Mouse (Mus musculus) kidney, adult 2 months (tissue): ENCODE measurements at regions not wholly inside any gene's neighbourhood (a gene's known extent, or its start where the extent isn't known, plus 50 kb on each side); places are given as distances from the start of the nearest gene placed in this dataset.
A peak's percentile ranks its signal among the peaks of the same experiment; 100 is the strongest.

Experiments used
- DNase-seq: peaks from one replicate; pipeline ENCODE4 v3.0.0; 2021
- H3K27ac ChIP-seq: fragments of 200-500 bp; 2 replicates; pipeline ENCODE4 v1.5.1; 2012; ENCODE audit warnings: low read depth, low read length, control low read depth, inconsistent platforms; ENCODE audit not compliant: insufficient read depth
- H3K27me3 ChIP-seq: fragments of 200-500 bp; replicated peaks from 2 replicates; pipeline ENCODE4 v1.6.1; 2012; ENCODE audit warnings: mild to moderate bottlenecking, moderate library complexity, low read length, inconsistent platforms; ENCODE audit not compliant: control insufficient read depth, insufficient read depth
- H3K36me3 ChIP-seq: fragments of 200-500 bp; 2 replicates; pipeline ENCODE4 v1.6.1; 2012; ENCODE audit warnings: mild to moderate bottlenecking, moderate library complexity, low read length, inconsistent platforms; ENCODE audit not compliant: control insufficient read depth, insufficient read depth
- H3K4me1 ChIP-seq: fragments of 200-500 bp; 2 replicates; pipeline ENCODE4 v1.6.1; 2011; ENCODE audit warnings: low read length; ENCODE audit not compliant: control insufficient read depth, insufficient read depth
- H3K4me3 ChIP-seq: fragments of 200-500 bp; 2 replicates; pipeline ENCODE4 v1.5.1; 2011; ENCODE audit warnings: mild to moderate bottlenecking, low read depth, low read length, control low read depth; ENCODE audit not compliant: insufficient read depth
- CTCF ChIP-seq: fragments of 200-500 bp; conservative IDR thresholded peaks from 2 replicates; pipeline ENCODE4 v1.5.1; 2011; ENCODE audit warnings: low read depth, mild to moderate bottlenecking, control low read depth, low read length, moderate library complexity, mixed read lengths; ENCODE audit not compliant: insufficient read depth, insufficient read length
- POLR2A ChIP-seq: fragments of 200-500 bp; IDR thresholded peaks from one replicate; pipeline ENCODE4 v1.6.1; 2011; ENCODE audit warnings: low read depth, low read length, control low read depth
- WGBS: fragments of 180-500 bp; shearing (Covaris S2); methylation state at CpG from one replicate; pipeline ENCODE4 v1.1.7; 2018; 5-methylcytosine and 5-hydroxymethylcytosine counted together

GRCm38 (mm10) chr4:124542696-124543095 is 67.9 kb downstream of the 3100002H09Rik start:
- 70% methylated on average over 5 of the region's 5 CpGs for WGBS
- Histone ChIP-seq H3K4me3 (no peak overlapping the region), H3K4me1 (no peaks in the 10 kb centered on the region), H3K27me3 (no peaks in the 10 kb centered on the region), H3K36me3 (no peaks in the 10 kb centered on the region), H3K27ac (no peak overlapping the region)
- no peak for DNase-seq
- no peak for TF ChIP-seq POLR2A
- no peak for TF ChIP-seq CTCF

DNA sequence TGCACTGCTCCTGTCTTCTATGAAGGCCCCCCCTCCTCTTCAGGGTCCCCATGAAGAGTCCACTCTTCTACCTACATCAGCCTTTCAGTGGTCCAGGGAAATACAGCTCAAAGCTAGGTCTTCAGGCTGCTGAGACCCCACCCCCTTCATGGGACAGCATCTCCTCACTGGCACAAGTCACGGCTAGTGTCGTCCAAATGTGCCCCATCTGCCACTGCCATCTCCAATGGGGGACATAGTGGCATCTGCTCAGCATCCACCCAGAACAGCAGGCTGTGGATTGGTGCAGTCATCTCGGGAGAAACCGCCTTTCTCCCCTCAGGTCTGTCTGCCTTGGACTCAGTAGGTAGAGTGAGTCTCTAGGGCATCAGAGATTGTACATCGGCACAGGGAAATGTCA is 72.1 kb downstream of the 3100002H09Rik start:
- Histone ChIP-seq H3K4me3 (no peak overlapping the region), H3K4me1 (no peaks in the 10 kb centered on the region), H3K27me3 (no peaks in the 10 kb centered on the region), H3K27ac (no peak overlapping the region), H3K36me3 (no peaks in the 10 kb centered on the region)
- WGBS: 96% methylated on average over 5 of the region's 5 CpGs
- TF ChIP-seq CTCF (no peak), POLR2A (no peak)
- DNase-seq: no peak

GRCm38 (mm10) chr4:124537681-124538080 is 72.9 kb downstream of the 3100002H09Rik start:
- H3K4me3 ChIP-seq: no peak overlapping the region
- WGBS: 87% methylated on average over 5 of the region's 5 CpGs

DNA sequence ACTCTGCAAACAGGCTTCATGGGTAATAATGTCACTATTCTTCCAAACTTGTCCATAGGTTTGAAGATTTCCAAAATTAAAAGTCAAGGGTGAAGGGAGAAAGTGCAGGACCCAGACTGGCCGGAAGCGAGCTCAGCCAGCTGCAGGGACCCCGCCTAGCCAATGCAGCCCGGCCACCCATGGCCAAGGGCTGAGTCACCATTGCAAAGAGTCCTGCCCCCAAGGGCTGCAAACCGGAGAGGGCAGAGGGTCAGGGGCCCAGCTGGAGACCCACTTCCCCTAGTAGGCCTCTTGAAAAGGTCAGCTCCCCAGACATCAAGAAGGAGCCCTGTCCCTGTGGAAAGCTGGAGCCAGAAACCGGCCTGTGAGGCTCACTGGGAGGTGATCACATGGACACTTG is 77.0 kb downstream of the 3100002H09Rik start:
- no peak overlapping the region for H3K4me3 ChIP-seq
- H3K27me3 ChIP-seq: no peaks in the 10 kb centered on the region
- 39% methylated on average over 6 of the region's 6 CpGs for WGBS
- H3K36me3 ChIP-seq: no peaks in the 10 kb centered on the region
- DNase-seq: no peak
- H3K27ac ChIP-seq: no peak overlapping the region
- TF ChIP-seq POLR2A: no peak
- TF ChIP-seq CTCF: no peak
- H3K4me1 ChIP-seq: no peaks in the 10 kb centered on the region

More at GRCm38 (mm10) chr4:124537681-124538080, 72.9 kb downstream of the 3100002H09Rik start:
- no peak for DNase-seq
- no peaks in the 10 kb centered on the region for H3K4me1 ChIP-seq
- no peaks in the 10 kb centered on the region for H3K27me3 ChIP-seq
- no peaks in the 10 kb centered on the region for H3K36me3 ChIP-seq
- TF ChIP-seq CTCF (no peak), POLR2A (no peak)
- H3K27ac ChIP-seq: no peak overlapping the region

- DNase-seq: no peak
- no peaks in the 10 kb centered on the region for H3K4me1 ChIP-seq
- 61% methylated on average over 9 of the region's 9 CpGs for WGBS
- TF ChIP-seq POLR2A: no peak
- no peak for TF ChIP-seq CTCF
- no peaks in the 10 kb centered on the region for H3K36me3 ChIP-seq
- no peak overlapping the region for H3K27ac ChIP-seq
- no peak overlapping the region for H3K4me3 ChIP-seq
- H3K27me3 ChIP-seq: no peaks in the 10 kb centered on the region
Measured at GRCm38 (mm10) chr4:124530596-124530995, 80.0 kb downstream of the 3100002H09Rik start.

DNA sequence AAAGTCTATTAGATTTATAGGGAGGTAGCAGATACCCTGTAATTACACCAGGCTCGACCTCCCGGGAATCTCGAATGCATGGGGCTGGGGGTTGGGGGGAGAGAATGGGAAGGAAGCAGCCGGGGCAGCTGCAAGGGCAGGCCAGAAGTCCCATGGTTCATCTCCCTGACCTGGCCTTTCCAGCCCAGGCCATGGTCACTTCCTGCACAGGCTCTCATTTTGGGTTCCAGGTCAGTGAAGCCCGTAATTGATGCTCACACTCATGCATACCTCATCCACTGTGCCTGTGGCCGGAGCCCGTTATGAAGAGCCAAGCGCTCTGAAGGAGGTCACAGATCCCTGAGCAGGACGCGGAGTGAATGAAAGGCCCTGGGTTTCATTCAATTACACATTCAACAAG is 83.8 kb downstream of the 3100002H09Rik start:
- WGBS: 11% methylated on average over 10 of the region's 10 CpGs
- no peaks in the 10 kb centered on the region for H3K36me3 ChIP-seq
- no peaks in the 10 kb centered on the region for H3K4me1 ChIP-seq
- H3K27me3 ChIP-seq: no peaks in the 10 kb centered on the region
- TF ChIP-seq POLR2A (no peak), CTCF (no peak)
- DNase-seq: no peak
- H3K27ac ChIP-seq: no peak overlapping the region
- H3K4me3 ChIP-seq: no peak overlapping the region

GRCm38 (mm10) chr4:124526362-124526761 is 84.2 kb downstream of the 3100002H09Rik start:
- H3K4me3 ChIP-seq: no peak overlapping the region
- H3K4me1 ChIP-seq: no peaks in the 10 kb centered on the region
- H3K27ac ChIP-seq: no peak overlapping the region
- H3K27me3 ChIP-seq: no peaks in the 10 kb centered on the region
- peak; percentile 29 for DNase-seq
- TF ChIP-seq POLR2A (no peak), CTCF (no peak)
- 13% methylated on average over 9 of the region's 9 CpGs for WGBS
- no peaks in the 10 kb centered on the region for H3K36me3 ChIP-seq

DNA sequence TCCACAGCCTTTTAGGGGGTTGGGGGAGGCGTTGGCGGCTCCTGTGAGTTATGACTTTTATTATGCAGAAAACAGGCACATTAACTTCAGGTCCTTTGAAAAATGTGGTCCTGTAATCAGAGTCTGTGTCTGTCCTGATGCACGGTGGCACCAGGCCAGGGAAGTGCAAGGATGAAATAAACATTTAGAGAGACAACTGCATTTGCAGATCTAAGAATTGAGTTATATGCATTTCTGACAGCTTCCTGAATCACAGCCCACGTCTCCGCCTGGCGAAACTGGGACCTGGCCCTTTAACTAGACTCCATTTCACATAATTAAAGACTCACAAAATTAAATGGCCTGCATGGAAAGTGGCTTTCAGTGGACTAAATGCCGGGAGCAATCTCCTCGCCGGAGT is 90.3 kb downstream of the 3100002H09Rik start:
- H3K27ac ChIP-seq: no peak overlapping the region
- H3K4me1 ChIP-seq: no peaks in the 10 kb centered on the region
- DNase-seq: no peak
- H3K4me3 ChIP-seq: no peak overlapping the region
- TF ChIP-seq CTCF (no peak), POLR2A (no peak)
- WGBS: 25% methylated on average over 9 of the region's 9 CpGs
- no peaks in the 10 kb centered on the region for H3K36me3 ChIP-seq
- no peaks in the 10 kb centered on the region for H3K27me3 ChIP-seq
